16 mouse cellular contexts compared by ENCODE assay signal in genomic region chr4:125134631-125135030, GRCm38 (mm10). TPM values are rescaled to one million over a fixed set of nuclear protein-coding genes. Genes with fewer than 3 reads are reported as not detected.
"Had no signal": no experiment of that assay in that cellular context is flagged by ENCODE, and none has a peak within 500 bp of the region (broad histone marks: within the 10 kb centered on the region; RNA-seq: fewer than 3 reads in every experiment).

No protein-coding gene starts in this region.

- H3K4me2 ChIP-seq: kidney, embryonic 15.5 days; liver, embryonic 13.5 days; midbrain, embryonic 13.5 days; neural tube, embryonic 13.5 days had no signal

- H3K27me3 ChIP-seq: liver, embryonic 13.5 days; neural tube, embryonic 13.5 days had no signal

- H3K4me3 ChIP-seq: kidney, embryonic 15.5 days; left cerebral cortex, adult 2 months; liver, embryonic 13.5 days; megakaryocyte, embryonic 14.5 days; midbrain, embryonic 10.5 days; midbrain, embryonic 13.5 days; myocyte; neural tube, embryonic 13.5 days had no signal

- H3K27ac ChIP-seq: kidney, embryonic 15.5 days; left cerebral cortex, adult 2 months; liver, embryonic 13.5 days; midbrain, embryonic 10.5 days; midbrain, embryonic 13.5 days; neural tube, embryonic 13.5 days had no signal

- H3K36me3 ChIP-seq: kidney, embryonic 15.5 days; liver, embryonic 13.5 days; midbrain, embryonic 10.5 days; midbrain, embryonic 13.5 days; neural tube, embryonic 13.5 days had no signal

- H3K4me1 ChIP-seq: kidney, embryonic 15.5 days; midbrain, embryonic 10.5 days; midbrain, embryonic 13.5 days; neural tube, embryonic 13.5 days had no signal

- ATAC-seq: midbrain, embryonic 13.5 days; midbrain, embryonic 16.5 days had no signal

- H3K9me3 ChIP-seq: kidney, embryonic 15.5 days; liver, embryonic 13.5 days; midbrain, embryonic 10.5 days; midbrain, embryonic 13.5 days; neural tube, embryonic 13.5 days had no signal

- DNase-seq: kidney, adult 2 months; kidney, postnatal 10 days; kidney, postnatal 36 days; layer of hippocampus, postnatal 36 days; liver, embryonic 13.5 days; lung, adult 2 months; thymus, adult 18-20 months; thymus, postnatal 36 days had no signal

- H3K9ac ChIP-seq: kidney, embryonic 15.5 days; liver, embryonic 13.5 days; midbrain, embryonic 13.5 days; neural tube, embryonic 13.5 days had no signal

RNA-seq across cellular contexts. Expression of gene Zc3h12a, which starts 7.0 kb away (rescaled TPM):
- polyA plus RNA-seq: midbrain, embryonic 16.5 days had no signal
